Mouse (Mus musculus) liver, adult 2 months (tissue): ENCODE measurements around the gene Osbp2. TPM values are rescaled to one million over a fixed set of nuclear protein-coding genes. Genes with fewer than 3 reads are reported as not detected.

Experiments used
- DNase-seq: peaks from one replicate; pipeline ENCODE4 v3.0.0-alpha.2; 2011; ENCODE audit warnings: low read depth, low spot score; ENCODE audit errors: extremely low read depth
- H3K27ac ChIP-seq: fragments of 200-500 bp; replicated peaks from 2 replicates; pipeline ENCODE4 v1.5.1; 2012; ENCODE audit warnings: low read depth, mild to moderate bottlenecking, control low read depth, inconsistent platforms, low read length; ENCODE audit not compliant: insufficient read depth
- H3K27me3 ChIP-seq: fragments of 200-500 bp; 2 replicates; pipeline ENCODE4 v1.6.1; 2012; ENCODE audit warnings: mild to moderate bottlenecking, moderate library complexity, low read length, inconsistent platforms; ENCODE audit not compliant: control insufficient read depth, insufficient read depth
- H3K36me3 ChIP-seq: fragments of 200-500 bp; 2 replicates; pipeline ENCODE4 v1.6.1; 2012; ENCODE audit warnings: low read length, inconsistent platforms; ENCODE audit not compliant: control insufficient read depth, insufficient read depth
- H3K4me1 ChIP-seq: fragments of 200-500 bp; 2 replicates; pipeline ENCODE4 v1.6.1; 2011; ENCODE audit warnings: low read length; ENCODE audit not compliant: control insufficient read depth, insufficient read depth
- H3K4me3 ChIP-seq: fragments of 200-500 bp; 2 replicates; pipeline ENCODE4 v1.5.1; 2011; ENCODE audit warnings: low read depth, mild to moderate bottlenecking, control low read depth, low read length, moderate library complexity; ENCODE audit not compliant: insufficient read depth
- H3K79me2 ChIP-seq: fragments of 200-500 bp; 2 replicates; pipeline ENCODE4 v1.6.1; 2012; ENCODE audit warnings: inconsistent platforms, mild to moderate bottlenecking, low read length, moderate library complexity; ENCODE audit not compliant: control insufficient read depth, insufficient read depth
- H3K9ac ChIP-seq: fragments of 200-500 bp; 2 replicates; pipeline ENCODE4 v1.6.1; 2012; ENCODE audit warnings: low read depth, mild to moderate bottlenecking, control low read depth, inconsistent platforms, low read length
- CTCF ChIP-seq: fragments of 200-500 bp; IDR thresholded peaks from 2 replicates; pipeline ENCODE4 v1.5.1; 2011; ENCODE audit warnings: low read depth, low read length, control low read depth
- POLR2A ChIP-seq: fragments of 200-500 bp; IDR thresholded peaks from 2 replicates; pipeline ENCODE4 v1.6.1; 2011; ENCODE audit warnings: low read length, control low read depth; ENCODE audit not compliant: insufficient read depth; ENCODE audit errors: extremely low read depth
- WGBS: fragments of 180-500 bp; shearing (Covaris S2); methylation state at CpG from one replicate; pipeline ENCODE4 v1.1.7; 2018; 5-methylcytosine and 5-hydroxymethylcytosine counted together
- polyA plus RNA-seq: library from polyadenylated mRNA; depleted of rRNA; stranded (reverse); fragments of >200 nt; gene quantifications from 2 replicates; pipeline ENCODE4 v1.2.3, GENCODE M21; 2012
- total RNA-seq: library from RNA; depleted of rRNA; stranded (reverse); fragments of >200 nt; gene quantifications from 2 replicates; pipeline ENCODE4 v1.2.3, GENCODE M21; 2014

Gene Osbp2
- total and polyA plus RNA-seq, 2 experiments = 0.70 to 1.1 TPM

GRCm38 (mm10) chr11:3909236-3909635 is 45.5 kb upstream of the Osbp2 start:
- TF ChIP-seq POLR2A = no peak
- TF ChIP-seq CTCF = no peak
- DNase-seq = no peak
- H3K9ac ChIP-seq = no peak overlapping the region
- 84% methylated on average over 4 of the region's 4 CpGs for WGBS
- H3K4me1 ChIP-seq = peaks cover 3% of the 10 kb centered on the region; the same call in 1 of the 2 replicates
- no peaks in the 10 kb centered on the region for H3K36me3 ChIP-seq
- no peak overlapping the region for H3K27ac ChIP-seq
- H3K79me2 ChIP-seq = no peaks in the 10 kb centered on the region
- no peak overlapping the region for H3K4me3 ChIP-seq
- H3K27me3 ChIP-seq = peaks cover 5% of the 10 kb centered on the region

DNA sequence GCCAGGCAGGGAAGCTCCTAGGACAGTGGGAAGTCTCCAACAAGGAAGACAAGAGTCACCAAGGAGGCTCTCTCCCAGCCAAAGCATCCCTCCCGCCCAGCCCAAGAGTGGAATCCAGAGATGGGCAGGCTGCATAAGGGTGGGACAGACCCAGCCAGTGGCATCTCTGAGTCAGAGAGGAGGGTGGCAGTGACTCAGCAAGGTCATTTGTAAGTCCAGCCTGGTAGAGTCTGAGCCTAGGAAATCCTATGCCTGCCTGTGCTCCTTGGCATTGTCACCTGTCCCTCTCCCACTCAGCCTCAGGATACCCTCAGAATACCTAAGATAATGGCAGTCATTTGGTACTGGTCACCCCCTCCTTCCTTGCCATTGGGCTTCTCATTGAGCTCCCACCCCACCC is 41.7 kb upstream of the Osbp2 start:
- H3K27me3 ChIP-seq = no peaks in the 10 kb centered on the region
- H3K4me3 ChIP-seq = no peak overlapping the region
- H3K36me3 ChIP-seq = no peaks in the 10 kb centered on the region
- WGBS = 85% methylated on average over 1 of the region's 1 CpGs
- H3K79me2 ChIP-seq = no peaks in the 10 kb centered on the region
- no peaks in the 10 kb centered on the region for H3K4me1 ChIP-seq
- DNase-seq = no peak
- H3K9ac ChIP-seq = no peak overlapping the region
- TF ChIP-seq CTCF (no peak), POLR2A (no peak)
- no peak overlapping the region for H3K27ac ChIP-seq

- H3K4me1 ChIP-seq = no peaks in the 10 kb centered on the region
- no peak for TF ChIP-seq POLR2A
- no peak for TF ChIP-seq CTCF
- DNase-seq = no peak
- H3K9ac ChIP-seq = no peak overlapping the region
- no peaks in the 10 kb centered on the region for H3K79me2 ChIP-seq
- H3K27ac ChIP-seq = no peak overlapping the region
- WGBS = 80% methylated on average over 6 of the region's 6 CpGs
- no peaks in the 10 kb centered on the region for H3K27me3 ChIP-seq
- no peaks in the 10 kb centered on the region for H3K36me3 ChIP-seq
- no peak overlapping the region for H3K4me3 ChIP-seq
These were observed 41.0 kb upstream of the Osbp2 start for GRCm38 (mm10) chr11:3904673-3905072.

GRCm38 (mm10) chr11:3903046-3903445 is 39.3 kb upstream of the Osbp2 start:
- no peaks in the 10 kb centered on the region for H3K27me3 ChIP-seq
- no peak overlapping the region for H3K9ac ChIP-seq
- no peak overlapping the region for H3K27ac ChIP-seq
- no peak overlapping the region for H3K4me3 ChIP-seq
- WGBS = 63% methylated on average over 5 of the region's 5 CpGs
- DNase-seq = no peak
- no peaks in the 10 kb centered on the region for H3K4me1 ChIP-seq
- TF ChIP-seq POLR2A = no peak
- TF ChIP-seq CTCF = no peak
- no peaks in the 10 kb centered on the region for H3K36me3 ChIP-seq
- H3K79me2 ChIP-seq = no peaks in the 10 kb centered on the region

- no peaks in the 10 kb centered on the region for H3K79me2 ChIP-seq
- DNase-seq = no peak
- no peak for TF ChIP-seq CTCF
- no peak for TF ChIP-seq POLR2A
- H3K4me3 ChIP-seq = no peak overlapping the region
- no peak overlapping the region for H3K9ac ChIP-seq
- no peaks in the 10 kb centered on the region for H3K27me3 ChIP-seq
- no peaks in the 10 kb centered on the region for H3K36me3 ChIP-seq
- no peaks in the 10 kb centered on the region for H3K4me1 ChIP-seq
- H3K27ac ChIP-seq = no peak overlapping the region
- 95% methylated on average over 3 of the region's 3 CpGs for WGBS
These were observed 38.8 kb upstream of the Osbp2 start for GRCm38 (mm10) chr11:3902516-3902915.

DNA sequence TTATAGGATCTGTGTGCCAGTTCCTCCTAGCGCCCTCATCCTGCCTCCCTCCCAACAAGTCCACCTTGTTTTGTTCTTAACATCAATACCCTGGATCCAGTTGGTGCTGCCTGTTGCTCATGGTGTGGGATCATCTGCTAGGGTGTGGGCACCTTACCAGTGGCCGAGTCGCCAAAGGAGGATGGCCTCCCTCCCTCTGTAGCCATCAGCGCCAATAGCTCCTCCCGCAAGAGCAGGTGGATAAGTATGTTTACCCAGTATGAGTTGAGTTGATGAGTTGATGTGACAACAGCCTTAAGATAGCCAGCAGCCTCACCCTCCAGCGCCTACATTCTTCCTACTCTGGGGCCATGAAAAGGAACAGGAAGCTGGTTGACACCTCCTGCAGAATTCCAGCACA is 36.6 kb upstream of the Osbp2 start:
- Histone ChIP-seq H3K4me1 (0 out of 2 replicates have a peak, but pooled peaks cover under 1% of the 10 kb centered on the region), H3K36me3 (no peaks in the 10 kb centered on the region), H3K4me3 (no peak overlapping the region), H3K27me3 (no peaks in the 10 kb centered on the region), H3K27ac (no peak overlapping the region), H3K79me2 (no peaks in the 10 kb centered on the region), H3K9ac (no peak overlapping the region)
- 85% methylated on average over 6 of the region's 6 CpGs for WGBS
- TF ChIP-seq CTCF (no peak), POLR2A (no peak)
- DNase-seq = no peak
